Mouse (Mus musculus) spleen, adult 18-20 months (tissue): ENCODE results near the gene Aurkc.
"Not testable (repeated sequence)": the region's sequence is repeated elsewhere in the genome, so short reads cannot be mapped to it uniquely, and the experiment has no call there.

Source experiments
- DNase-seq, 2 experiments: peaks; one replicate each; pipeline ENCODE4 v3.0.0; 2022; ENCODE audit warnings: mixed read lengths in 2 of 2

The Aurkc gene

GRCm38 (mm10) chr7:6995251-6995650, at the start of gene Aurkc:
Aurkc (plus strand) TSS chr7:6995300.
- not testable (repeated sequence) for DNase-seq

DNA sequence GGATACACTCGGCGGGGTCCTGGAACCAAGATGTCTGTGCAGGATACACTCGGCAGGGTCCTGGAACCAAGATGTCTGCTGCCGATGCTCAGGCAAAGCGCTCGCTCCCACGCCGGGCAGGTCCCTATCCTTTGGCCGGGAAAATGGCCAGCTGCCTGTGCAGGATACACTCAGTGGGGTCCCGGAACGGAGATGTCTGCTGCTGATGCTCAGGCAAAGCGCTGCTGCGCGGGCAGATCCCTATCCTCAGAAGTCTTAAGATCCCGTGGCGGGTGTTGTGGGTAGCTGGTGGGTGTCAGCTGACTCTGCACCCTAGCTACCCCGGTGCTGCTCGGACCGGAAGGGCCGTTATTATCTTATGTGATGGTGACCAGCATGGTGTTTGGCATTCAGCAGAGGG, 47.0 kb upstream of the Aurkc start:
- DNase-seq = not testable (repeated sequence)

DNA sequence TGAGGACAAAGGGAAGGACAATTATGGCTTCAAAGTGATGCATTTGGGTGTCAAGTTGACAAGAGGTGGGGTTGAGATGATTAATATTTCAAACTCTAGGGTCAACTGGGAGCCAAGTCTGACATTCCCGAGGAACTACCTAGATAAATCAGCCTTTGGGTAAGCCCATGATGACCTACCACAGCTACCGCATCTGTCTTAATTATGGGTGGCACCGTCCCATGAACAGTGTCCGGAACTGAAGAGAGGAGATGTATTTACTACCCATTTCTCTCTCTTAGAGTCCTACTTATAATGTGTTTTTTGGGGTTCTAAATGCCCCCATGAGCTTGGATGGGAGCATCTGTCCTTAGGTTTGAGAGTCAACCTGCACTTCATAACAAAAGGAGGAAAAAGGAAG, 38.5 kb upstream of the Aurkc start:
- no peak for DNase-seq

DNA sequence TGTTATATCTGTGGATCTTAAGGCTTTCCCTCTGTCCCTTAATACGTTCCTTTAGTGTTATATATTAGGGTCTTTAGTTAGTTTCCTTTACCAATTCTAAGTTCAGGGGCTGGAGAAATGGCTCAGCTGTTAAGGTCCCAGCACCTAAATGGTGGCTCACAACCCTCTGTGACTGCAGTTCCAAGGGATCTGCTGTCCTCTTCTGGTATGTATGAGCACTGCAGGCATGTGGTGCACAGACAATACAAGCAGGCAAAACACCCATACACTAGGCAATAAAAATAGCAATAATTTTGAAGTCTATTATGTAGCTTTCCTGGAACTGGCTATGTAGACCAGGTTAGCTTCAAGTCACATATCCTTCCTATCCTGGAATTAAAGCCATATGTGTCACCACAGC, 36.5 kb upstream of the Aurkc start:
- DNase-seq = no peak

DNA sequence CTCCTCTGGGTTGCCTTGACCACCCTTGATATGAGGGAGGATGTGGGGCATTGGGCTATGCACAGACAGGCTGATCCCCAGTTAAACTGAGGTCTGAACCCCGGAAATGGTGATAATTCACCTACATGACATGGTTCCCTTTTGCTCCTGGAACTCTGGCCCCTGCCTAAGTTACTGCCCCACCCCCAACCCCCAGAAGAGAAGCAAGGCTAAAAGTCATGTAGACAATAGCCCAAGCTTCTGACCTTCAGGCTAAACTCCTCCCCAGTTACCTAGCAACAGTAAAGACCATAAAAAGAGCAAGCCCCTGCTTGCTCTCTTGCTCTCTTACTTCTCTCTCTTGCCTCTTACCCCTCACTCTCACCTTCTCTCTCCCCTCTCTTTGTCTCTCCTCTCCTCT, 21.5 kb upstream of the Aurkc start:
- DNase-seq = no peak

DNA sequence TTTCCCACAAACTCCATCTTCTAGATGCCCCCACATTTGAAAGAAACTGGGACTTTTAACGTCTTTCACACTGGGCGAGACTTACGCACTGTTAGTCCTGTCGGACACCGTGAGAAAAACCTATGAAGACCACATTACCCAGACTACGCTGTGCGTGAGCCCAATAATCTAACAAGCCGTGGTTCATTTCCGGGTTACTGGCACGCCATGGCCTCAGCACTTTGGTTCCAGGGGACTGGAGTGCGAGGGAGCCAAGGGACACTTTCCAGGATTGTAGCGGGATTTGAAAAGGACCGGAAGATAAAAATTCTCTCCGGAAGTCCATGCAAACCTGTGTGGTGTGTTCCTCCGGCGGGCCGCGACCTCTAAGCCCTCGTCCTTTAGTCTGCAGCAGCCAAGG, 18.2 kb upstream of the Aurkc start:
- no peak for DNase-seq

DNA sequence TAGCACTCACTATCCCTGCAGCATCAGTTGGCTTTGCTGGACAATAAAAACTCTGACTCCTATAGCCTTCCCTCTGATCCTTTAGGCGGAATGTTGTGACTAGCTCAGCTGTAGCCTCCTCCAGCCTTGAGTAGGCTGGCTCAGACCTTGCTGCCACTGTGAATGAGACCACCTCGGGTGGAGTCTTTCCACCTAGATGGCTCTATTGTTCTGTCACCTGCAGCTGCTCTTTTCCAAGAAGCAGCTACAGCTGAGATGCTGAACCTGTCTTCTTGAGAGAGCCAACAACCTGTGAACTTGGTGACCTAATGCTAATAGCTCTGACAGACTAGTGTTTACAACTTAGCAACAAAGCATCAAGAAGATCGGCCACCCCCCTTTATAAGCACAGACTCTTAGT, 3.8 kb downstream of the Aurkc start:
- not testable (repeated sequence) for DNase-seq

GRCm38 (mm10) chr7:7005441-7005840, 10.3 kb downstream of the Aurkc start:
- DNase-seq = not testable (repeated sequence)

DNA sequence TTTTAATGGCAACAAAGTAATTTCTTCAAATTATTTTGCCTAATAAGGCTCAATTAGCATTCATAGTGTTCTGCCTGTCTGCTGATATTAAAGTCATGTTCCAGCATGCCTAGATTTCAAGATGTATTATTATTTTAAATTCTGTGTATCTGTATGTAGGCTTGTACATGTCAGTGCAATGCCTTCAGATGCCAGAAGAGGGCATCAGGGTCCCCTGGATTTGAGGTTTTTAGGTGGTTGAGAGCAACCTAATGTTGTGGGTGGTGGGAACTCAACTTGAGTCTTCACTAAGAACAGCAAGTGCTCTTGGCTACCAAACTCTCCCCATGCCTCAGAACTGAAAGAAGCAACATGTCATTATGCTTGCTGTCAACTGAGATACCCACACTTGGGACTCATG, 32.3 kb downstream of the Aurkc start:
- no peak for DNase-seq

- not testable (repeated sequence) for DNase-seq
Measured at GRCm38 (mm10) chr7:7049659-7050320, 54.7 kb downstream of the Aurkc start.
